Mouse (Mus musculus) erythroblast, embryonic 14.5 days (primary cell): ENCODE measurements at regions not wholly inside any gene's neighbourhood (a gene's known extent, or its start where the extent isn't known, plus 50 kb on each side); places are given as distances from the start of the nearest gene placed in this dataset.

Experiments used
- H3K27me3 ChIP-seq: 2 replicates; pipeline ENCODE4 v1.6.1; 2012; ENCODE audit warnings: inconsistent platforms; ENCODE audit not compliant: control insufficient read depth
- H3K36me3 ChIP-seq: 2 replicates; pipeline ENCODE4 v1.6.1; 2012; ENCODE audit warnings: mild to moderate bottlenecking, inconsistent platforms; ENCODE audit not compliant: control insufficient read depth
- H3K4me1 ChIP-seq: 2 replicates; pipeline ENCODE4 v1.6.1; 2012; ENCODE audit warnings: inconsistent platforms; ENCODE audit not compliant: control insufficient read depth
- H3K4me3 ChIP-seq: replicated peaks from 2 replicates; pipeline ENCODE3; 2012; ENCODE audit warnings: moderate library complexity, mild to moderate bottlenecking, inconsistent platforms
- H3K9me3 ChIP-seq: 2 replicates; pipeline ENCODE4 v1.6.1; 2012; ENCODE audit warnings: low read length, inconsistent platforms, mixed read lengths; ENCODE audit not compliant: control insufficient read depth
- GATA1 ChIP-seq: IDR thresholded peaks from 2 replicates; pipeline ENCODE4 v1.6.1; 2012; ENCODE audit warnings: low read length, inconsistent platforms, mixed read lengths
- TAL1 ChIP-seq: IDR thresholded peaks from 3 replicates; pipeline ENCODE4 v1.6.1; 2012; ENCODE audit warnings: low read length, inconsistent platforms, mixed read lengths

- Histone ChIP-seq H3K36me3 (no peaks in the 10 kb centered on the region), H3K9me3 (no peaks in the 10 kb centered on the region), H3K4me1 (no peaks in the 10 kb centered on the region), H3K27me3 (no peaks in the 10 kb centered on the region), H3K4me3 (no peak overlapping the region)
- no peak for TF ChIP-seq TAL1
- no peak for TF ChIP-seq GATA1
Measured at GRCm38 (mm10) chr4:55699917-55700316, 167.7 kb upstream of the Klf4 start.

GRCm38 (mm10) chr4:55699161-55699560, 166.9 kb upstream of the Klf4 start:
- TF ChIP-seq TAL1 (no peak), GATA1 (no peak)
- Histone ChIP-seq H3K4me3 (no peak overlapping the region), H3K27me3 (no peaks in the 10 kb centered on the region), H3K36me3 (no peaks in the 10 kb centered on the region), H3K9me3 (no peaks in the 10 kb centered on the region), H3K4me1 (no peaks in the 10 kb centered on the region)

GRCm38 (mm10) chr4:55697108-55697507, 164.8 kb upstream of the Klf4 start:
- H3K36me3 ChIP-seq, result no peaks in the 10 kb centered on the region
- no peaks in the 10 kb centered on the region for H3K4me1 ChIP-seq
- no peak overlapping the region for H3K4me3 ChIP-seq
- H3K27me3 ChIP-seq, result no peaks in the 10 kb centered on the region
- TF ChIP-seq GATA1 (no peak), TAL1 (no peak)
- no peaks in the 10 kb centered on the region for H3K9me3 ChIP-seq

- Histone ChIP-seq H3K4me1 (no peaks in the 10 kb centered on the region), H3K36me3 (no peaks in the 10 kb centered on the region), H3K9me3 (no peaks in the 10 kb centered on the region), H3K27me3 (no peaks in the 10 kb centered on the region), H3K4me3 (no peak overlapping the region)
- TF ChIP-seq GATA1, result no peak
- TF ChIP-seq TAL1, result no peak
Measured at GRCm38 (mm10) chr4:55696428-55696827, 164.2 kb upstream of the Klf4 start.

GRCm38 (mm10) chr4:55695246-55695645, 163.0 kb upstream of the Klf4 start:
- no peaks in the 10 kb centered on the region for H3K9me3 ChIP-seq
- no peak overlapping the region for H3K4me3 ChIP-seq
- H3K27me3 ChIP-seq, result no peaks in the 10 kb centered on the region
- TF ChIP-seq GATA1, result no peak
- TF ChIP-seq TAL1, result no peak
- H3K36me3 ChIP-seq, result no peaks in the 10 kb centered on the region
- H3K4me1 ChIP-seq, result no peaks in the 10 kb centered on the region

GRCm38 (mm10) chr4:55689479-55689878, 157.2 kb upstream of the Klf4 start:
- TF ChIP-seq GATA1 (no peak), TAL1 (no peak)
- Histone ChIP-seq H3K4me1 (no peaks in the 10 kb centered on the region), H3K4me3 (no peak overlapping the region), H3K27me3 (no peaks in the 10 kb centered on the region), H3K36me3 (no peaks in the 10 kb centered on the region), H3K9me3 (no peaks in the 10 kb centered on the region)

GRCm38 (mm10) chr4:55686771-55687170, 154.5 kb upstream of the Klf4 start:
- Histone ChIP-seq H3K36me3 (no peaks in the 10 kb centered on the region), H3K4me3 (no peak overlapping the region), H3K9me3 (no peaks in the 10 kb centered on the region), H3K4me1 (no peaks in the 10 kb centered on the region), H3K27me3 (no peaks in the 10 kb centered on the region)
- TF ChIP-seq GATA1, result no peak
- TF ChIP-seq TAL1, result no peak

GRCm38 (mm10) chr4:55672288-55672687, 140.0 kb upstream of the Klf4 start:
- no peak overlapping the region for H3K4me3 ChIP-seq
- no peaks in the 10 kb centered on the region for H3K9me3 ChIP-seq
- H3K27me3 ChIP-seq, result no peaks in the 10 kb centered on the region
- TF ChIP-seq GATA1 (no peak), TAL1 (no peak)
- no peaks in the 10 kb centered on the region for H3K4me1 ChIP-seq
- no peaks in the 10 kb centered on the region for H3K36me3 ChIP-seq

GRCm38 (mm10) chr4:55670258-55670657, 138.0 kb upstream of the Klf4 start:
- TF ChIP-seq GATA1 (no peak), TAL1 (no peak)
- no peak overlapping the region for H3K4me3 ChIP-seq
- H3K9me3 ChIP-seq, result no peaks in the 10 kb centered on the region
- H3K27me3 ChIP-seq, result no peaks in the 10 kb centered on the region
- H3K36me3 ChIP-seq, result no peaks in the 10 kb centered on the region
- no peaks in the 10 kb centered on the region for H3K4me1 ChIP-seq

GRCm38 (mm10) chr4:55664822-55665221, 132.6 kb upstream of the Klf4 start:
- H3K9me3 ChIP-seq, result no peaks in the 10 kb centered on the region
- no peak overlapping the region for H3K4me3 ChIP-seq
- no peaks in the 10 kb centered on the region for H3K4me1 ChIP-seq
- TF ChIP-seq TAL1 (no peak), GATA1 (no peak)
- H3K36me3 ChIP-seq, result no peaks in the 10 kb centered on the region
- no peaks in the 10 kb centered on the region for H3K27me3 ChIP-seq
